Mouse (Mus musculus) MEL-GATA-1-ER (cell line): ENCODE data around the gene Klf7.

Experiments
- DNase-seq: peaks from one replicate; pipeline ENCODE4 v3.0.0-alpha.2; 2012; ENCODE audit warnings: low read depth; ENCODE audit errors: extremely low read depth

Gene Klf7

GRCm38 (mm10) chr1:64032502-64033231 is 89.4 kb downstream of the Klf7 start:
- no peak for DNase-seq

- no peak for DNase-seq
These were observed 100.1 kb downstream of the Klf7 start for GRCm38 (mm10) chr1:64021986-64022385.

DNA sequence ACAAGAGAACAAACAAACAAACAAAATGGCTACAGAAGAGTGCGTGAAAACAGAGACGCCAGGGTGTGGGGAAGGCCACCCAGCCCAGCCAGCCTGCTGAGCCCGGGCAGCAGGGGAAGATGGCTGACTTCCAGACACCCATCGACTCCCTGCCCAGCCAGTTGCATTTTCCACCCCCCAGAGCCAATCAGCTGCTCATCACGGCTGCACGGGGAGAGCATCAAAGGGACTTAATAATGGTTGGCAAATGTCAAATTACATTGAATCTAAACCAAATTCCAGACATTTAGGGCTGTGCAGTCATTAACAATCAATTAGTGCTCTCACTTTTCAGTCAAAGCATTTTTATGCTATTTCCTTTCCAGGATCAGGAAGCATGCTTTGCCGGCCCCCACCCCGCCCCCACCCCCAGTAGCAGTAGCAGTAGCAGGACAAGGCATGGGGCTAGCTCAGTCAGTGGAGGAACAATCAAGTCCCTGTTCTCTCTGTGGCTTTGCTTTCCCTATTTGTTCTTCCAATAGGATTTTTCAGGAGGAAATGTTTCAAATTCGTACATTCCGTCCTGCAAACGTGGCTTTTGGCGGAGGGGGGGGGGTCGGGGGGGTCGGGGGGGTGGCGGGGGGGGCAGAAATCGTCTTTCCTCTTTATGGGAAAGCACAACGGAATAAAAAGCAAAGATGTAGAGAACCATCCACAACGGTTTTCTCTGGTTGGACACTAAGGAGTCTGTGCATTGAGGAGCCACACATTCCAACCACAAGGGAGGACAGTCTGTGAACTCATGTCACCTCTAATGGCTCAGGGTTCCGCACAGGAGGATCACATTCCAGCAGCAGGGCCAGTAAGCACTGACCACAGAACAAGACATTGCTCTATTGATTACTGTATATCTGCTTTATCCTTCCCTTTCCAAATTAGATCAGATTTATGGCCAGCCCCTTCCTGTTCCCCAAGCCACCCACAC is 101.1 kb downstream of the Klf7 start:
- DNase-seq: no peak

DNA sequence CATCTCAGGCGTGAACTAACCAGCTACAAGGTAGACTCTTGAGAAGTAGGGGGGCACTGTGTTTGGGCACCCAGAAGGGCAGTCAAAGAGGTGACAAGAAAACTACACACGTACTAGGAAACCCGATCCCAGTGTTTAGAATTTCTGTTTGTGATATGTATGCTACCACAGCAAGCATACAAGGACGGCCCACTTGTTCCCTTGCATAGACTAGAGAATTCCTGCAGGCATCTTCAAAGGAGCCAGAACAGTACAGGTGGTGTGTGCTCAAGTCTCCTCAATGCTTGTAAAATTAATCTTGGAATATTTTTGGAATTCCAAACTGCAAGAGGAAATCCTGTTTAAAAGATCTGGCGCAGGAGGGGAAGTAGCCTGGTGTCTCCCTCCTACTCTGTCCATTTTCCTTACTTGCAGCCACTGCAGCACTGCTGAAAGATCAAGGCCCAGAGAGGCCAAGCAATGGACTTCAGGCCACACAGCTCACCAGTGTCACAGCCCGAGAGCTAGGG is 102.9 kb downstream of the Klf7 start:
- no peak for DNase-seq

GRCm38 (mm10) chr1:64018466-64019077 is 103.5 kb downstream of the Klf7 start:
- no peak for DNase-seq

DNA sequence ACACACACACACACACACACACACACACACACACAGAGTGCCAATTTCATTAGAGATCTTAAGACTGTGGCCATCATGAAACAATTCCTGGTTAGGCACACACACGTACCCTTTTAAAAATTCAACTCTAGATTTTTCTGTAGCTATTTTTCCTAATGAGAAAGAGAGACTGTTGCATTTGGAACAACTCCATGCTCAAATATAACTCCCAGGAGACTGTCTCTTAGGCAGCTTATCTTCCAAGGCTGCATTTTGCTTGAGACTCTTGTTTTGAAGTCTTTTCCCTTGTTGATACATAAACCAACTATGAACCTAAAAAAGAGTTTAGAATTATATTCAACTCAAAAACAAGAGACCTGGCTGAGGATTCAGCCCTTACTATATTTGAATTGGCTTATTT is 108.0 kb downstream of the Klf7 start:
- no peak for DNase-seq

DNA sequence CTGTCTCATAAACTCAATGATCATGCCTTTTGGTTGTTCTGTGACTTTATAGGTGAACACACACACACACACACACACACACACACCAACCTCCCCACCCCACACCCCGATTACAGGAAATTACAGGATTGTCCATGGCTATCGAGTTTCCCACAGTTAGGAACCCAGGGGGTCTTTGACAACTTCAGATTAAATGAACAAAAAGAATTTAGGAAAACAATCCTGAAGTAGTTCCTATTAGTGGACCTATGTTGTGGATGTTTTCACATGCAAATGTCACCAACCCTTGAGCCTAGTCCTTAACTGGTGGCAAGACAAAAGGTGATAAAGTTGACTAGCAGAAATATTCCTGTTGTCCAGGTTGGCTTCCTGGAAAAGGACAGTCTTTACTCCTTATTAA is 113.1 kb downstream of the Klf7 start:
- DNase-seq: no peak

- no peak for DNase-seq
These were observed 114.1 kb downstream of the Klf7 start for GRCm38 (mm10) chr1:64008031-64008430.

GRCm38 (mm10) chr1:64005194-64005593 is 116.9 kb downstream of the Klf7 start:
- no peak for DNase-seq

DNA sequence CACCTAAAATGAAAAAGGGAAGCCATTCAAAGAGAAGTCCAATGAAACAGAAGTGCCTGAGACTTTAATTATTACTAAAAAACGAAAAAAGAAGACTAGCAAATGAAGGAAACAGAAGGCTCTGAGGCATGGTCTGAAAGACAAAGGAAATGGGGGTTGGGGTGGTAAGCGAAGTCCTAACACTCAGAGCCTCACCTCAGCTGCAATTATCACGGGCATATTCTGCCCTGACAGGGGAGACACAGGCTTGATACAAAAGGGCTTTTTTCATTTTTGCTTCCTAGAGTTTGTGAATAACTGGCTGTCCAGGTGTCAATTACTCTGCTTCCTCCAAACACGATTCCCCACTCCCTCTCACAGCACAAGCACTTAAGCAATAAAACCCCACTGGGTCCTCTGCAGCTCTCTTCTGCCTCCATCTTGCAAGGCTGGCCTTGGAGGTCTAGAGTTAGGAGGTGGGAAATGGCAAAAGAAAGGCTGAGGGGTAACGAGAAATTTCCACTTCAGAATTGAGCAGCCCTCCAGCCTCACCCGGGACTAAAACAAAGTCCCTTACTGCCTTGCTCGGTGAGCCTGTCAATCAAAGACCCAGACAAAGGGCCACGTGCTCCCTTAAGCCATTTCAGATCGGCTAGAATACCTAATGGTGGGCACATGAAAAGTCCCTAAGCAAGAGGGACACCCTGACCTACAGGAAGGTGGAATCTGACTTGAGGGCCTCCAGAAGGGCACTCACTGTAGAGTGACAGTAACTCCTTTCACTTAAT is 118.4 kb downstream of the Klf7 start:
- DNase-seq: no peak

- no peak for DNase-seq
These were observed 120.0 kb downstream of the Klf7 start for GRCm38 (mm10) chr1:64002036-64002435.

- DNase-seq: no peak
These were observed 121.5 kb downstream of the Klf7 start for GRCm38 (mm10) chr1:64000597-64000996.

DNA sequence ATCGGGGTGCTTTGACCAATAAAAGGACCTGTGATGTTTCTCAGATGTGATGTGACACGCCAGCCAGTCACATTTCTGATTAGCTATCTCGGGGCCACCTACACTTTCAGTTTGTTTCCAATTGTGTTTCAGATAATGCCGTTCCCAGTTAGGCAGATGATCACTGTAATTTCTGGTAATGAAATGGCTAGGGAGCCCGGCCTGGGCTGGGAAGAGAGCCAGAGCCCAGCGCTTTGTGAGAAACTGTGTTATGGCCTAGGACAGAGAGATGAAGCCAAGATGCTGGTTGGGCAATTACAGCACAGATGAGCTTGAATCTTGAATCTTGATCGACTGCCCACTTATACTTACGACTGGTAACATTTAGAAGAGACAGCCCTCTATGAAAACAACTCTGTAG is 122.6 kb downstream of the Klf7 start:
- DNase-seq: no peak

DNA sequence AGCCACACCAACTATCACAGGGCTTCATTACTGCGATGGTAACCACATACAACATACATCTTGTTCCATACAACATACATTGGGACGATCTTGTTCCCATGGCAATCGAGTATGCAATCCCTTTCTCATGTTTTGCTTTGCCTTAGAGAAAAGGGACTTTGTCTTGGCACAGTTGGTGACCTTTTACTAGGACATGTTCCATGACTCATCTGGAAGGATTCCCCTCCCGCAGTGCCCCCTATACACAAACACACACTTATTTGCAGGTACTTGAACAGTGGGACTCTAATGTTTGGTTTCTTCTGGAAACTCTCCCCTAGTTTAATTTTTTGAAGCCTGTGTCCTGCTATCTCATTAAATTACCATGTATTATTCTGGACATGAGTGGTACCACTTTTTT is 123.2 kb downstream of the Klf7 start:
- no peak for DNase-seq

DNA sequence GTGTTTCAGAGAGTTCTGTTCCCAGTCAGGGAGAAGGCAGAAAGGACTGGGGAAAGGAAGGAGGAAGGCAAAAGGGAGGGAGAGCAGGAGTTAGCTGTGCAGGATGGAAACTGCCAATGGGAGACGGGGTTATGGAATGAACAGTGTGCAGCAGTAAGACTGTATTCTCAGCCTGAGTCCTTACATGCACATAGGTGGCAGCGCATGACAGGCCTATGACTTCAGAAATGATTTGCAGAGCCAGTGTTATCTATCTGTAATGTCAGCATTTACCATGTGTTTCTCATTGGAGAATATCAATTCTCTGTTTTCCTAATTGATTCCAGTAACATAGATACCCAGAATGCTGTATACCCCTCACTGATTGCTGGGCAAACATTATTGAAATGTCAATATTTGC is 123.9 kb downstream of the Klf7 start:
- no peak for DNase-seq

- DNase-seq: no peak
These were observed 126.3 kb downstream of the Klf7 start for GRCm38 (mm10) chr1:63995828-63996227.

- no peak for DNase-seq
These were observed 127.0 kb downstream of the Klf7 start for GRCm38 (mm10) chr1:63995137-63995492.

GRCm38 (mm10) chr1:63994248-63995136 is 127.6 kb downstream of the Klf7 start:
- no peak for DNase-seq

DNA sequence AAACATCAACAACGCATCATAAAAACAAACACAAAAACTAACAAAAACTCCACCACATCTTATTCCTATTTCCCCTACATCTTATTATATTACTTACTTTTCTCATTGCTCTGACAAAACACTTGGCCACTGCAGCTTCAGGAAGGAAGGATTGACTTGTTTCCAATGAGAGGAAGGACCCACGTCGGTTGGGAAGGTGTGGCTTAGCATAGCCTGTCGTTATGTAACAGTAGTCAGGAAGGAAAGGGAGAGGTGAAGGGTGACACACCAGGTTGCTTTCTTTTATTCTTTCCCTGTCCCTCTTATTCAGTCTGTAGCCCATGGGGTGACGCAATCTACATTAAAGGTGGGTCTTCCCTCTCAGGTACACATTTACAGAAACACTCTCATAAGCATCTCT is 129.6 kb downstream of the Klf7 start:
- no peak for DNase-seq

DNA sequence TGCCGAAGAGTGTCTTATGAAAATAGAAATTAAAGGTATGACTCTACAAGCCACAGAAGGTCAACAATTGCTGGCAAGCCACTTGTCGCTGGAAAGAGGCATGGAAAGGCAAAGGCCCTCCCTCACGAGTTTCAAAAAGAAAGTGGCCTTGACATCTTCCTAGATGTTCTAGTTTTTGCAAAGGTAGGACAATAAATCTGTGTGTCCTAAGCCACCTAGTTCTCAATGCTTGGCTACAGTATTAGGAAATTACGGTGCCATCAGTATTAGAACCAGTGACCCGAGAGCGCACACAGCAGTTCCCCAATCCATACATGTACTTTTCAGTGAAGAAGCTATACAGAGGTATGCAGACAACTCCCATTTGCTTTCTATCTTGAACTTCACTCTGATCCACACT is 131.7 kb downstream of the Klf7 start:
- DNase-seq: no peak
